Mouse (Mus musculus) heart, embryonic 14.5 days (tissue): ENCODE results near the gene Tbce. TPM values are rescaled to one million over a fixed set of nuclear protein-coding genes. Genes with fewer than 3 reads are reported as not detected.

Experiments
- ATAC-seq: fragments of 200-750 bp; cut with Nextera tagmentation; 2 replicates; pipeline ENCODE4 v1.8.0; 2017; ENCODE audit warnings: low read depth, moderate TSS enrichment; ENCODE audit not compliant: insufficient number of reproducible peaks, insufficient read depth, low FRiP score
- H3K27ac ChIP-seq, 2 experiments: fragments of 200-500 bp in 1 of 2; fragments of 300-500 bp in 1 of 2; sonication (generic) in 1 of 2; replicated peaks in 1 of 2; 2 replicates each; pipeline ENCODE4 v1.5.1; 2012 to 2014; ENCODE audit warnings: low read depth in 2 of 2, low read length in 2 of 2, control low read depth in 1 of 2, mild to moderate bottlenecking in 1 of 2, mixed read lengths in 1 of 2; ENCODE audit not compliant: control insufficient read depth in 1 of 2, insufficient read depth in 1 of 2
- H3K27me3 ChIP-seq: fragments of 300-500 bp; sonication (generic); 2 replicates; pipeline ENCODE4 v1.6.1; 2014; ENCODE audit warnings: mild to moderate bottlenecking, low read length, control low read depth; ENCODE audit not compliant: control insufficient read depth, insufficient read depth
- H3K36me3 ChIP-seq: fragments of 300-500 bp; sonication (generic); 2 replicates; pipeline ENCODE4 v1.6.1; 2014; ENCODE audit warnings: mild to moderate bottlenecking, control low read depth, low read length, mixed read lengths; ENCODE audit not compliant: control insufficient read depth, insufficient read depth
- H3K4me1 ChIP-seq, 2 experiments: fragments of 200-500 bp in 1 of 2; fragments of 300-500 bp in 1 of 2; sonication (generic) in 1 of 2; 2 replicates each; pipeline ENCODE4 v1.6.1; 2012 to 2014; ENCODE audit warnings: low read length in 2 of 2, control low read depth in 1 of 2, mixed read lengths in 1 of 2; ENCODE audit not compliant: control insufficient read depth in 2 of 2, insufficient read depth in 2 of 2
- H3K4me2 ChIP-seq: fragments of 300-500 bp; sonication (generic); 2 replicates; pipeline ENCODE4 v1.6.1; 2014; ENCODE audit warnings: mild to moderate bottlenecking, low read length
- H3K4me3 ChIP-seq, 2 experiments: fragments of 200-500 bp in 1 of 2; fragments of 300-500 bp in 1 of 2; sonication (generic) in 1 of 2; 2 replicates each; pipeline ENCODE4 v1.5.1; 2012 to 2014; ENCODE audit warnings: low read length in 2 of 2, mild to moderate bottlenecking in 2 of 2, control low read depth in 1 of 2, low read depth in 1 of 2, moderate library complexity in 1 of 2; ENCODE audit not compliant: control insufficient read depth in 1 of 2, insufficient read depth in 1 of 2
- H3K9ac ChIP-seq: fragments of 300-500 bp; sonication (generic); 2 replicates; pipeline ENCODE4 v1.6.1; 2014; ENCODE audit warnings: mild to moderate bottlenecking, low read length
- H3K9me3 ChIP-seq: fragments of 300-500 bp; sonication (generic); 2 replicates; pipeline ENCODE4 v1.6.1; 2016; ENCODE audit warnings: low read length, control low read depth; ENCODE audit not compliant: control insufficient read depth
- WGBS: fragments of 180-500 bp; shearing (Covaris S2); extraction: QIAGEN DNeasy Blood & Tissue Kit; methylation state at CpG from one replicate; pipeline ENCODE4 v1.1.7; 2014; 5-methylcytosine and 5-hydroxymethylcytosine counted together
- polyA plus RNA-seq: library from polyadenylated mRNA; unstranded; fragments of >200 nt; fragmentation: Nextera tagmentation; extraction: Ambion mirVana; gene quantifications from 2 replicates; pipeline ENCODE4 v1.2.1, GENCODE M21; 2014

Gene Tbce
- polyA plus RNA-seq, 1 experiment from 2014 or later = 38.0 TPM

DNA sequence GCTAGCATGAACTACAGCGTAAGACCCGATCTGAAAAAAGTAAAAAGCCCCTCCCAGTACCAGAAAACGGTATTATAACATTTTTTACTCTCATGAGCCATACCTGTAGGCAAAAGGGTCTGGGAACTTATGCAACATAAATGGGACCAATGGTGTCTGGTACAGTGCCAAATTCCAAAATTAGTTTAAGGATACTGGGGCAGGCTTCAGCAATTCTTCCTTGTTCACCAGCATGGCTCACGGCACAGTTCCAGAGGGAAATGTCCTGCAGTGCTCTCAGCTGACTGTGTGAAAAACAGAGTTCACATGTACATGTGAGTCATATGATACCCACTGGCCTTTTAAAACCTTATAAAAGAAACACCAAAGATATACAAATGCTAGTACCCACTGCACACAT is 24.9 kb downstream of the Tbce start:
- H3K4me2 ChIP-seq = no peak overlapping the region
- H3K4me3 ChIP-seq = no peak overlapping the region
- no peaks in the 10 kb centered on the region for H3K9me3 ChIP-seq
- no peaks in the 10 kb centered on the region for H3K27me3 ChIP-seq
- ATAC-seq = no peak
- no peaks in the 10 kb centered on the region for H3K4me1 ChIP-seq
- peaks cover 66% of the 10 kb centered on the region for H3K36me3 ChIP-seq
- no peak overlapping the region for H3K27ac ChIP-seq
- no peak overlapping the region for H3K9ac ChIP-seq
- 91% methylated on average over 4 of the region's 4 CpGs for WGBS

DNA sequence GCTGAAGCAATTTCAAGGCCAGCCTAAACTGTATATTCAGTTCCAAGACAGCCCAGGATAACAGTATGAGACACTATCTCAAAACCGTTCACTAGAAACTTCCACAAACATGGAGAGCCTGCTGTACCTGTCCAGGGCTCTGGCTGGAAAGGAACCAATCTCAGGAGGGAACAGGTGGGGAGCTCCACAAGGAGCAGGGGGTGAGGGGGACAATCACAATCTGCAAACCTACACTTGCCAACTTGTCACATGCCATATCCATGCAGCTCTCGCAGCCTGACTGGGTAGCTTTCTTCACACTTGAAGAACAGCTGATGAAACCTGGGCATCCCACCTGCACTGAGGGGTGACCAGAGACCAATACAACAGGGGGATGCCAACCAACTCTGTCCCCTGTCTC is 25.4 kb downstream of the Tbce start:
- Histone ChIP-seq H3K27ac (no peak overlapping the region), H3K4me2 (no peak overlapping the region), H3K9ac (no peak overlapping the region), H3K27me3 (no peaks in the 10 kb centered on the region), H3K9me3 (no peaks in the 10 kb centered on the region), H3K4me1 (no peaks in the 10 kb centered on the region), H3K4me3 (no peak overlapping the region), H3K36me3 (peaks cover 68% of the 10 kb centered on the region)
- WGBS = 92% methylated on average over 2 of the region's 2 CpGs
- no peak for ATAC-seq

DNA sequence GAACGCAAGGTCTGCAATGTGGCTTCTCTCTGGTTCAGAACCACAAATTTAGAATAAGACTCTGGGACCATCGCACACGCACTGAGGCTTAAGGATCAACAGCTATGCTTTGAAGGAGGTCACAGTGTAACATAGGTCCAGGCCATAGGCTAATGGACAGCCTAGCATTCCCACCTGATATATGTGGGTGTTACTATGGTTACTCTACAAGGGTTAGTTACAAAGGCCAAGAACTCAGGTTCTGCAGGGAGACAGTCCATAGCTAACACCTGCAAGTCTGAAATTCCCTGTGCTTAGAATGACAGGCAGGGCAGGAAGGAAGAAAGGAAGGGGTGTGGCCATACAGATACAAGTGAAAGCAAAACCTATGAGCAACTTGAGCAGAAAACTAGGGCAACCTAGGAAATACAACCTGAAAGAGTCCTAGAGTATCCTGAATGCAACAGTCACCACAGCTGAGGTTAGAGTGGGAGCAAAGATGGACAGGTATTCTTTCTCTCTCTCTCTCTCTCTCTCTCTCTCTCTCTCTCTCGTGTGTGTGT is 27.9 kb downstream of the Tbce start:
- Histone ChIP-seq H3K27me3 (no peaks in the 10 kb centered on the region), H3K4me1 (no peaks in the 10 kb centered on the region), H3K9ac (no peak overlapping the region), H3K27ac (no peak overlapping the region), H3K4me3 (no peak overlapping the region), H3K4me2 (no peak overlapping the region), H3K36me3 (peaks cover 68% of the 10 kb centered on the region), H3K9me3 (no peaks in the 10 kb centered on the region)
- 89% methylated on average over 4 of the region's 4 CpGs for WGBS
- no peak for ATAC-seq

DNA sequence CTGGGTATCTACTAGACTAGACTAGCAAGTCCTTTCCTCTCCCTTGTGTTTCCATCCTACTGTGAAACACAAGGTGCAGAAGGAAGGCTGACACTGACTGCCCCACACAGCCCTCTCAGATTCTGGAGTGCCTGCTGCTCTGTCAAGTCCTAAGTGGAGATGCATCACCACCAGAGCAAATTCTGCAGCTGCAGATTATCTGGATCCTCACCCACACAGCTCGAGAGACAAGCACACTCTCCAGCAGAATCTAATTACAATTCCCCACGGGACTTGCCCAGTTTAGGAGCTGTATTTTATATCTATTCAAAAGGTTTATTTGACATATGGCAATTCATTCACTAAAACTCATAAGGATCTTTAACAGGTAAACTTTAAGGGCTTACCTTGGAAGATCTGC is 33.4 kb downstream of the Tbce start:
- WGBS = 58% methylated on average over 2 of the region's 2 CpGs
- Histone ChIP-seq H3K4me2 (no peak overlapping the region), H3K4me3 (no peak overlapping the region), H3K27ac (no peak overlapping the region), H3K27me3 (no peaks in the 10 kb centered on the region), H3K9me3 (no peaks in the 10 kb centered on the region), H3K36me3 (peaks cover 85% of the 10 kb centered on the region), H3K9ac (no peak overlapping the region), H3K4me1 (no peaks in the 10 kb centered on the region)
- no peak for ATAC-seq

DNA sequence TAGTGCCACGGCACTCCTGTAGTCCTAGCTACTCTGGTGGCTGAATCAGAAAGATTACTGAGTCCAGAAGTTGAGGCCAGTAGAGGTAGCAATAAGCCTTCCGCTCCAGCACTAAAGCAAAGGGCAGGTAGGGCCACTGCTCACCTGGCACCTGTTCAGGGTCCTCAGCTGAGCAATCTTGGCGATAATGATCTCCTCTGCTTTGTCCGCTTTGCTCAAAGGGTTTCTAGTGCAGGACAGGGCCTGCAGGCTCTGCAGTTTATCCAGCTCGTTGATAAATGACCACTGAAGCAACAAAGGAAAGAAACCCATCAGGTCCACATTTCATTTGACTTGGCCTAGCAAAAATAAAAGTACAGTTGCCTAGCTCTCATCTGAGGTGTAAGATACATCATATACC is 34.4 kb downstream of the Tbce start:
- no peak overlapping the region for H3K27ac ChIP-seq
- H3K4me1 ChIP-seq = no peaks in the 10 kb centered on the region
- H3K4me2 ChIP-seq = no peak overlapping the region
- ATAC-seq = no peak
- no peak overlapping the region for H3K9ac ChIP-seq
- no peak overlapping the region for H3K4me3 ChIP-seq
- peaks cover 89% of the 10 kb centered on the region for H3K36me3 ChIP-seq
- H3K27me3 ChIP-seq = no peaks in the 10 kb centered on the region
- no peaks in the 10 kb centered on the region for H3K9me3 ChIP-seq
- WGBS = 88% methylated on average over 5 of the region's 5 CpGs

DNA sequence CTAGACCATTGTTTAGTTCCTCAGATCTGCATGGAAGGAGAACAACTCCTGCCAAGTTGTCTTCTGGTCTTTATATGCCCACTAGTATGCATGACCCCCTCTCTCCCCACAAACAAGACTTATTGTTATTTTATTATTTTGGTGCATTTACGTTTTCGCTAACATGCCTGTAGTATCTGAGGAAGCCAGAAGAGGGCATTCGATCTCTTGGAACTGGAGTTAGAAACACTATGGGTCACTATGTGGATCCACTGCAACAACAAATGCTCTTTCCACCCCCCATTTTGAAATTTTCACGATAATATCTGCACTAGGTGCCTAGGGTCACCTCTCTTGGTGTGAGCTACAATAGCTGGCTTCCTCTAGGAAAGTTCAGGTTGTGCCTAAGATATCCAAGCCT is 35.4 kb downstream of the Tbce start:
- H3K4me3 ChIP-seq = no peak overlapping the region
- H3K27me3 ChIP-seq = no peaks in the 10 kb centered on the region
- no peak overlapping the region for H3K27ac ChIP-seq
- no peaks in the 10 kb centered on the region for H3K4me1 ChIP-seq
- peaks cover 90% of the 10 kb centered on the region for H3K36me3 ChIP-seq
- no peak for ATAC-seq
- no peak overlapping the region for H3K4me2 ChIP-seq
- WGBS = 79% methylated on average over 4 of the region's 4 CpGs
- H3K9ac ChIP-seq = no peak overlapping the region
- H3K9me3 ChIP-seq = no peaks in the 10 kb centered on the region

DNA sequence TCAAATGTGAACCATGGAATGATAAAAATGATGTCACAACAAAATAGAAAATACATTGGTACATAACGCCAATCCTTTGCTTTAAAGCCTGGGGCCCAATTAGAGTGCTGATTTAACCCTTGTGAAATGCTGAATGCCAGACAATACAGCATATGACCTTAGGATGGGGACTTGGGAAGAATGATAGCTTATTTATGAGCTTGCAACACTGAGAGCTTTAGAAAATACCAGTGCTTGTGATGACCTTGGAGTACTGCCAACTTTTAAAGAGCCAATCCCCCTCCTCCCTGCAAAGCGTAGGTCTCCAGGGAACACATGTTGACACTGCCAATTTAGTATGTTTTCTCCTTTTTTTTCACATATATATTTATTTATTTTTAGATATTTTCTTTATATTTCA is 36.7 kb downstream of the Tbce start:
- H3K36me3 ChIP-seq = peaks cover 93% of the 10 kb centered on the region
- no peaks in the 10 kb centered on the region for H3K4me1 ChIP-seq
- no peak for ATAC-seq
- no peaks in the 10 kb centered on the region for H3K27me3 ChIP-seq
- H3K27ac ChIP-seq = no peak overlapping the region
- 54% methylated on average over 2 of the region's 2 CpGs for WGBS
- H3K9ac ChIP-seq = no peak overlapping the region
- no peak overlapping the region for H3K4me2 ChIP-seq
- H3K9me3 ChIP-seq = no peaks in the 10 kb centered on the region
- H3K4me3 ChIP-seq = no peak overlapping the region

DNA sequence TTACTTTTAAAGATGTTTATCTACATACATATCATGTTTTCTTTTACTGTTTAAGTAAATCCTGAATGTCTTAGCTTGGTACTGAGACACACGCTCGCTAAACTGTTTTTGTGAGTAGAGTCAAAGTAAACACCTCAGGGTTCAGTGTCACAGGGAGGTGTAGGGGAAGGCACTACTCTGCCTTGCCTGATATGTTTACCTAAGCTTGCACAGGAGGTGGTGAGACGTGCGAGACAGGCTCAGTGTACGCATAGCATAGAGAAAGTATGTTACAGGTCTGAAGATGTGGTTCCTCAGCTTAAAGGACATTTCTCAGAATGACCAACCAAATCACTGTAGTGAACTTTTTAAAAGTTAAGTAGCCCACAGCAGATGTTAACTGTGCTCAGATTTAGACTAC is 42.0 kb downstream of the Tbce start:
- Histone ChIP-seq H3K27ac (no peak overlapping the region), H3K4me1 (no peaks in the 10 kb centered on the region), H3K4me2 (no peak overlapping the region), H3K27me3 (no peaks in the 10 kb centered on the region), H3K9ac (no peak overlapping the region), H3K36me3 (peaks cover 98% of the 10 kb centered on the region), H3K9me3 (no peaks in the 10 kb centered on the region), H3K4me3 (no peak overlapping the region)
- ATAC-seq = no peak
- 86% methylated on average over 5 of the region's 5 CpGs for WGBS
